Mouse (Mus musculus) heart, embryonic 13.5 days (tissue): ENCODE measurements around the gene Lsm2. TPM values are rescaled to one million over a fixed set of nuclear protein-coding genes. Genes with fewer than 3 reads are reported as not detected.
A peak's percentile ranks its signal among the peaks of the same experiment; 100 is the strongest.
"Not testable (repeated sequence)": the region's sequence is repeated elsewhere in the genome, so short reads cannot be mapped to it uniquely, and the experiment has no call there.

ENCODE experiments used
- ATAC-seq: fragments of 200-750 bp; cut with Nextera tagmentation; 2 replicates; pipeline ENCODE4 v1.8.0; 2017; ENCODE audit warnings: moderate TSS enrichment; ENCODE audit not compliant: insufficient number of reproducible peaks, low FRiP score, low TSS enrichment; ENCODE audit errors: extremely low read depth
- H3K27ac ChIP-seq: fragments of 300-500 bp; sonication (generic); replicated peaks from 2 replicates; pipeline ENCODE4 v1.5.1; 2015; ENCODE audit warnings: moderate library complexity, mild to moderate bottlenecking, inconsistent platforms
- H3K27me3 ChIP-seq: fragments of 300-500 bp; sonication (generic); replicated peaks from 2 replicates; pipeline ENCODE4 v1.6.1; 2015; ENCODE audit warnings: mild to moderate bottlenecking, inconsistent platforms
- H3K36me3 ChIP-seq: fragments of 300-500 bp; sonication (generic); 2 replicates; pipeline ENCODE4 v1.6.1; 2015; ENCODE audit warnings: mild to moderate bottlenecking, inconsistent platforms
- H3K4me1 ChIP-seq: fragments of 300-500 bp; sonication (generic); 2 replicates; pipeline ENCODE4 v1.6.1; 2015; ENCODE audit warnings: inconsistent platforms
- H3K4me2 ChIP-seq: fragments of 300-500 bp; sonication (generic); 2 replicates; pipeline ENCODE4 v1.6.1; 2015; ENCODE audit warnings: inconsistent platforms, mild to moderate bottlenecking, moderate library complexity
- H3K4me3 ChIP-seq: fragments of 300-500 bp; sonication (generic); 2 replicates; pipeline ENCODE4 v1.5.1; 2015; ENCODE audit warnings: moderate library complexity, mild to moderate bottlenecking, inconsistent platforms
- H3K9ac ChIP-seq: fragments of 300-500 bp; sonication (generic); 2 replicates; pipeline ENCODE4 v1.6.1; 2015; ENCODE audit warnings: inconsistent platforms, mild to moderate bottlenecking, moderate library complexity
- H3K9me3 ChIP-seq: fragments of 300-500 bp; sonication (generic); 2 replicates; pipeline ENCODE4 v1.6.1; 2016; ENCODE audit warnings: inconsistent platforms
- WGBS: fragments of 180-500 bp; shearing (Covaris S2); methylation state at CpG from one replicate; pipeline ENCODE4 v1.1.7; 2015; ENCODE audit warnings: mixed read lengths; 5-methylcytosine and 5-hydroxymethylcytosine counted together
- polyA plus RNA-seq: library from polyadenylated mRNA; unstranded; fragments of >200 nt; fragmentation: Nextera tagmentation; extraction: Ambion mirVana; gene quantifications from 2 replicates; pipeline ENCODE4 v1.2.1, GENCODE M21; 2015

Lsm2 gene
- polyA plus RNA-seq, 1 experiment from 2014 or later, result 145 TPM

DNA sequence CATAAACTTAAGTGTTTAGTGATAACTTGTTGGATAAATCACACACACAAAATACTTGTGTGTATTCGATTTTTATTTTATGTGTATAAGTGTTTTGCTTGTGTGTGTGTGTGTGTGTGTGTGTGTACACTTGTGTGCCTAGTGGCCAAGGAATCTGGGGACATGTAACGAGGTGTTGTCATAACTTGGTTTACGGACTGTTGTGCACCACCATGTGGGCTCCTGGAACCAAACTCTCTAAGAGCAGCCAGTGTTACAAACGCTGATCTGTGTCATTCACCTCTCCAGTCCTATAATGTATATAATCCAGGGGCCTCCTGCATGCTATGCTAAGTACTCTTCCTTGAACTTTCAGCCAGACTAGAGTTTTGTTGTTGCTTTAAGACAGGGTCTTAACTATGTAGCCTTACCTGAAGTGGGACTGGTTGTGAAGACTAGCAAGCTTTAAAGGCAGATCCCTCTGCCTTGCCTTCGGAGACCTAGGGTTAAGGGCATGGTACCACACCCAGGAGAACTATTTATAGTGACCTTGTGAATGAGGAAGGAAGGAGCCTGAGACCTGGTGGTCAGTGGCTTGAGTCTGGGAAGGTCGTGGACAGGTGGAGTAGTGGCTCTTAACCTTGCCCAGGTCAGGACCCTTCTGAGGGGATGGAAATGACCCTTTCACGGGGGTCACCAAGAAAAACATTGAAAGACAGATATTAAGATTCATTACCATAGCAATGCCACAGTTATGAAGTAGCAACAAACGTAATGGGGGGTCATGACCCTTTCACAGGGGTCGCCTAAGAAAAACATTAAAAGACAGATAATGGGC is 21.6 kb downstream of the Lsm2 start:
- H3K36me3 ChIP-seq, result peaks cover 58% of the 10 kb centered on the region
- H3K27me3 ChIP-seq, result no peaks in the 10 kb centered on the region
- H3K4me2 ChIP-seq, result peak overlapping the region; percentile 100
- WGBS, result 61% methylated on average over 9 of the region's 9 CpGs
- H3K9me3 ChIP-seq, result no peaks in the 10 kb centered on the region
- H3K9ac ChIP-seq, result peak overlapping the region; percentile 99
- peaks cover 45% of the 10 kb centered on the region for H3K4me1 ChIP-seq
- H3K4me3 ChIP-seq, result peak overlapping the region; percentile 93
- ATAC-seq, result no peak
- no peak overlapping the region for H3K27ac ChIP-seq

DNA sequence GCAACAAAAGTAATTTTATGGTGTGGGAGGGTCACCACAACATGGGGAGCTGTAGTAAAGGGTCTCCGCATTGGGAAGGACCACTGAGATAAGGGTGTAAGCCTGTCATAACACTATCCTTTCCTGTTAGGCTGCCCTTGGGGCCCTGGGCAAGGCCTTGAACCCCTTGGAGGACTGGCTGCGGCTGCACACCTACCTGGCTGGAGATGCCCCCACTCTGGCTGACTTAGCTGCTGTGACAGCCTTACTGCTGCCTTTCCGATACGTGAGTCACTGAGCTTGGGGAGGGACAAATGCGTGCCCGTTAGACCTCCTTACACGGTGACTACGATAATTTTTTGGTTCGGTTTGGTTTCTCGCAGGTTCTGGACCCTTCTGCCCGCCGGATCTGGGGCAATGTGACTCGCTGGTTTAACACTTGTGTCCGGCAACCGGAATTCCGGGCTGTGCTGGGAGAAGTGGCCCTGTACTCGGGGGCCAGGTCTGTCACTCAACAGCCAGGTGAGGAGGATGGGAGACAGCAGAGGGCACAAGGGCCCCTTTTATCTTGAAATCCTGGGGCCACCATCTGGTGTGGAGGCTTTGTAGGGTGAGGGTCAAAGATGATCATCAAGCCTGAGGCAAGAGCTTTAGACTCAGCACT is 22.5 kb downstream of the Lsm2 start:
- Histone ChIP-seq H3K9ac (peak overlapping the region; percentile 40), H3K27ac (no peak overlapping the region), H3K27me3 (no peaks in the 10 kb centered on the region), H3K36me3 (peaks cover 58% of the 10 kb centered on the region), H3K4me3 (no peak overlapping the region), H3K4me2 (no peak overlapping the region), H3K9me3 (no peaks in the 10 kb centered on the region), H3K4me1 (peaks cover 35% of the 10 kb centered on the region)
- 89% methylated on average over 17 of the region's 17 CpGs for WGBS
- no peak for ATAC-seq

DNA sequence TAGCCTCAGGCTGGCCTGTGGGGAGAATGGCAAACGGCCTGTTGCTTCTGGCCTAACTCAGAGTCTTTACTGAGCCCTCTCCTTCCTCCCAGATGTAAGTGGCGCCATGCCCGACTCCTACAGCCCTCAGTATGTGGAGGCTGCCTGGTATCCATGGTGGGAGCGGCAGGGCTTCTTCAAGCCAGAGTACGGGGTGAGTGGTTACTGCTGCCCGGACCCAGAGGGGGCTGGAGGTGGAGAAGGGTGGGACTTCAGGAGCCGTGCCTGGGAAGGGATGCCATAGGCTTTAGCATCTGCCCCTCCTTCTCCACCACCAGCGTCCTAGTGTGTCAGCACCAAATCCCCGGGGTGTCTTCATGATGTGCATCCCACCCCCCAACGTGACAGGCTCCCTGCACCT is 23.5 kb downstream of the Lsm2 start:
- Histone ChIP-seq H3K9me3 (no peaks in the 10 kb centered on the region), H3K9ac (no peak overlapping the region), H3K4me1 (peaks cover 26% of the 10 kb centered on the region), H3K27ac (no peak overlapping the region), H3K4me2 (no peak overlapping the region), H3K27me3 (no peaks in the 10 kb centered on the region), H3K36me3 (peaks cover 67% of the 10 kb centered on the region), H3K4me3 (no peak overlapping the region)
- 93% methylated on average over 10 of the region's 10 CpGs for WGBS
- ATAC-seq, result no peak

DNA sequence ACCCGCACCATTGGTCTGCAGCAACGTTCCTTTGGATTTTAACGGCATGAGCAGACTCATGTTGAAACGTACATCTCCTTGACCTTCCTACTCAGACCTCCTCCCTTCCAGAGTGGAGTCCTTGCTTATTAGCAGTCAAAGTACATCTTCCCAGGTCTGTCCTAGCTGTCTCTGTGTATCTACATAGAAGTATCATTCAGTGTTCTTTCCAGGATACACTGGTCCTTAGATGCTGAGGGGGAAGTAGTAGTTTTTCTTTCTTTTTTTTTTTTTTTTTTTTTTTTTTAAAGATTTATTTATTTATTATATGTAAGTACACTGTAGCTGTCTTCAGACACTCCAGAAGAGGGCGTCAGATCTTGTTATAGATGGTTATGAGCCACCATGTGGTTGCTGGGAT is 24.2 kb downstream of the Lsm2 start:
- WGBS, result 89% methylated on average over 4 of the region's 5 CpGs
- not testable (repeated sequence) for H3K4me3 ChIP-seq, H3K27me3 ChIP-seq, ATAC-seq, H3K27ac ChIP-seq, H3K9me3 ChIP-seq, H3K4me2 ChIP-seq, H3K9ac ChIP-seq
- H3K4me1 ChIP-seq, result peaks cover 25% of the 10 kb centered on the region
- H3K36me3 ChIP-seq, result peaks cover 74% of the 10 kb centered on the region

DNA sequence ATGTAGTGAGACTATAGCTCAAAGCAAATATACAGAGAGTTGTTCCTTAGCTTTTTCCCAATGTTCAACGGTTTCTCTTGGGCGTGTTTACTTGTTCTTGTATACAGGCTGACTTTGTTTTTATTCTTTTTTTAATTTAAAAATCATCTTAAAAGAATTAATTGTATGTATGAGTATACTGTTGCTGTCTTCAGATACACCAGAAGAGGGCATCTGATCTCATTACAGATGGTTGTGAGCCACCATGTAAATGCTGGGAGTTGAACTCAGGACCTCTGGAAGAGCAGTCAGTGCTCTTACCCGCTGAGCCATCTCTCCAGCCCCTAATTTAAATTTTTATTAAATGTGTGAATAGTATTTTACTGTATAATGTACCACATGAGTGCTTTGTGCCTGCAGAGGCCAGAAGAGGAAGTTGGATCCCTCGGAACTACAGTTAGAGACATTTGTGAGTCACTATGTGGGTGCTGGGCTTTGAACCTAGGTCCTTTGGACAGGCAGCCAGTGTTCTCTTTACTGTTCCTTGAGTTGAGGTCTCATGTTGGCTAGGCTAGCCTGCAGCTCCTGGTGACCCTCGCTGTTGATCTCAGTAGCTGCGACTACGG is 25.8 kb downstream of the Lsm2 start:
- Histone ChIP-seq H3K9ac (no peak overlapping the region), H3K4me2 (no peak overlapping the region), H3K36me3 (peaks cover 90% of the 10 kb centered on the region), H3K27me3 (no peaks in the 10 kb centered on the region), H3K9me3 (no peaks in the 10 kb centered on the region), H3K4me3 (no peak overlapping the region), H3K4me1 (peaks cover 14% of the 10 kb centered on the region), H3K27ac (no peak overlapping the region)
- 94% methylated on average over 7 of the region's 7 CpGs for WGBS
- ATAC-seq, result no peak

DNA sequence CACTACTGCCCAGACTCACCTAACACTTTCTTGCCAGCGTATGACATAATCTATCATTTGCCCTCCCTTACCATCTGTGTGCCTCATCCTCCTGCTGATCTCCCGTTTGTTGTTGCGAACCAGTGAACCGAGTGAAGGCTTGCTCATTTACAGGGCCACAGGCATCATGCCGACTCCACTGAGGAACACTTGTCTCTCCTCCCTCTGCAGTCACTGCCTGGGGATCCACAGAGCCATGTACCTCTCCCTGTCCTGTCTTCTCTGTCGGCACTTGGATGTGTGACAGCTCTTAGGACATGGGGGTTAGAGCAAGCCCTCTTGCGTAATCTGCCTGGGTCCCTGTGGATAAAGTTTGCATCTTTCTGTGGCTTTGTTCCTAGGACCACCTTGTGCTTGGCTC is 27.9 kb downstream of the Lsm2 start:
- Histone ChIP-seq H3K4me1 (no peaks in the 10 kb centered on the region), H3K27ac (no peak overlapping the region), H3K4me3 (no peak overlapping the region), H3K9me3 (no peaks in the 10 kb centered on the region), H3K36me3 (peaks cover 99% of the 10 kb centered on the region), H3K4me2 (no peak overlapping the region), H3K27me3 (no peaks in the 10 kb centered on the region), H3K9ac (no peak overlapping the region)
- 95% methylated on average over 7 of the region's 7 CpGs for WGBS
- ATAC-seq, result no peak

DNA sequence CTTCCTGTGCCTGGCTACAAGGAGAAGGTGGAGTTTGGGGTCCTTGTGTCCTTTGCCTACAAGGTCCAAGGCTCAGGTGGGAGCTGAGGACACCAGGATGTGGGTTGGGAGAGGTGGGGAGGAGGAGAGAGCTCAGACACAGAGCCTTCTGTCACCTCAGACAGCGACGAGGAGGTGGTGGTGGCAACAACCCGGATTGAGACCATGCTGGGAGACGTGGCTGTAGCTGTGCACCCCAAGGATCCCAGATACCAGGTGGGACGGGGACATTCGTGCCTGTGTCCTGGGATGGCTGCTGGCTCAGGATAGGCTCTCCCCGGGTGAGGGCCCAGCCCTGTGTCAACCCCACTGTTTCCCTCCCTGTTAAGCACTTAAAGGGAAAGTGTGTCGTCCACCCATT is 29.8 kb downstream of the Lsm2 start:
- H3K27me3 ChIP-seq, result no peaks in the 10 kb centered on the region
- no peak for ATAC-seq
- no peak overlapping the region for H3K9ac ChIP-seq
- WGBS, result 93% methylated on average over 8 of the region's 8 CpGs
- H3K4me3 ChIP-seq, result no peak overlapping the region
- H3K36me3 ChIP-seq, result peaks cover 100% of the 10 kb centered on the region
- no peak overlapping the region for H3K27ac ChIP-seq
- no peaks in the 10 kb centered on the region for H3K9me3 ChIP-seq
- H3K4me2 ChIP-seq, result no peak overlapping the region
- peaks cover 10% of the 10 kb centered on the region for H3K4me1 ChIP-seq

DNA sequence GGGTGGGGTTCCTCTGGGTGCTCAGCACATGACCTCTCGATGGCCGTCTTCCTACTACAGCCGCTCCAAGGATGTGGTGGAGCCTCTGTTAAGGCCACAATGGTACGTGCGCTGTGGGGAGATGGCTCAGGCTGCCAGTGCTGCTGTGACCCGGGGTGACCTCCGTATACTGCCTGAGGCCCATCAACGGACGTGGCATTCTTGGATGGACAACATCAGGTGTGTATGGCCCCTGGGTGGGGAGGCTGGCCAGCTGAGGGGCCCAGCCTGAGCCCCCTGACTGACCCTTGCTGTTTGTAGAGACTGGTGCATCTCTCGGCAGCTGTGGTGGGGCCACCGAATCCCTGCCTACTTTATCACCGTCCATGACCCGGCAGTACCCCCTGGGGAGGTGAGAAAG is 30.8 kb downstream of the Lsm2 start:
- no peak overlapping the region for H3K27ac ChIP-seq
- H3K9me3 ChIP-seq, result no peaks in the 10 kb centered on the region
- H3K27me3 ChIP-seq, result no peaks in the 10 kb centered on the region
- no peak overlapping the region for H3K4me3 ChIP-seq
- no peak overlapping the region for H3K9ac ChIP-seq
- no peak overlapping the region for H3K4me2 ChIP-seq
- 81% methylated on average over 13 of the region's 13 CpGs for WGBS
- H3K36me3 ChIP-seq, result peaks cover 90% of the 10 kb centered on the region
- no peak for ATAC-seq
- H3K4me1 ChIP-seq, result peaks cover 16% of the 10 kb centered on the region

DNA sequence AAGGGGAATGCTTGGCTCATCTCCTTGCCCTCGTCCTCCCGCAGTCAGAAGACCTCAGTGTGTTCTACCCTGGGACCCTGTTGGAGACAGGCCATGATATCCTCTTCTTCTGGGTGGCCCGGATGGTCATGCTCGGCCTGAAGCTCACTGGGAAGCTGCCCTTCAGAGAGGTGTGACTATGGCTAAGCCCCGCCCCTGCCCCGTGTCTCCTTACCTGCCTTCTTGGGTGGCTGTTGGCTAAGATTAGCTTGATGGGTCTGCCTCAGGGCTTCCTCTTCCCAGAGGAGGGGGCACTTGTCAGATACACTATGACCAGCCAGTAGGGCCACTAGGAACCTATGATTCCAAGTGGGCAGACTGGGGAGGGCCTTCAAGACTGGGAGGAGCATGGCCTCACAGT is 31.6 kb downstream of the Lsm2 start:
- no peak for ATAC-seq
- H3K36me3 ChIP-seq, result peaks cover 82% of the 10 kb centered on the region
- no peak overlapping the region for H3K27ac ChIP-seq
- no peak overlapping the region for H3K9ac ChIP-seq
- no peak overlapping the region for H3K4me3 ChIP-seq
- 75% methylated on average over 6 of the region's 6 CpGs for WGBS
- no peak overlapping the region for H3K4me2 ChIP-seq
- no peaks in the 10 kb centered on the region for H3K9me3 ChIP-seq
- H3K27me3 ChIP-seq, result no peaks in the 10 kb centered on the region
- peaks cover 16% of the 10 kb centered on the region for H3K4me1 ChIP-seq

DNA sequence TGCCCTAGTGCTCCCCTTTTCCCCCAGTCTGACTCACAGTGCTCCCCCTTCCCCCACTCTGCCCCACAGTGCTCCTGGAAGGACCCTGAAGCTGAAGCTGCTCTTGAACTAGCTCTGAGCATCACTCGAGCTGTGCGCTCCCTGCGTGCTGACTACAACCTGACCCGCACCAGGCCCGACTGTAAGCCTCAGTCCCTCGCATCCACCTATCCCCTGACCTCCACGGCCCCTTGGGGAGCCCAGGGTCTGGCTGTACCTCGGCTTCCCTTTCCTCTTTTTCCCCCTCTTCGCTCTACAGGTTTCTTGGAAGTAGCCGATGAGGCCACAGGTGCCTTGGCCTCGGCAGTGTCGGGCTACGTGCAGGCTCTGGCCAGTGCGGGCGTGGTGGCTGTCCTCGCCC is 33.6 kb downstream of the Lsm2 start:
- Histone ChIP-seq H3K4me1 (peaks cover 16% of the 10 kb centered on the region), H3K27me3 (peaks cover 4% of the 10 kb centered on the region; the same call in 1 of the 2 replicates), H3K36me3 (peaks cover 61% of the 10 kb centered on the region), H3K9me3 (no peaks in the 10 kb centered on the region), H3K4me3 (no peak overlapping the region), H3K4me2 (no peak overlapping the region), H3K9ac (no peak overlapping the region), H3K27ac (no peak overlapping the region)
- ATAC-seq, result no peak
- 87% methylated on average over 16 of the region's 16 CpGs for WGBS

DNA sequence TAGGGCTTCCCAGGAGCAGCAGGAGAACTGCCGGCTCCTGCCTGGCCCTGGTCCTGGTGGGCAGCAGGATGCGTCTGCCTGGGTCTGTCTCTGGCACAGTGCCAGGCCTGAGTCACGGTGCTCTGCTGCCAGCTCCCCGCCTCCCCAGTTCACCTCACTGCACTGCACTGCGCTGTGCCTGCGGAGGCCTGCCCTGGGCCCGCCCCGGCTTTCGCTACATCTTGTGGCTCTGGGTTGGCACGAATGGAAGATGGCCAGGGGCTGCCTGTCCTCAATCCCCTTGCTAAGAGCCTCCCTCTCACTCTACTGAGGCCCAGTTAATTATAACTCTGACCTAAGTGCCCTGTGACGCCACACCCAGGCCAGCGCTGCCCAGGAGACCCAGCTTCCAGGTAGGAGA is 34.7 kb downstream of the Lsm2 start, which contains the start of gene Vwa7:
Vwa7 (plus strand) TSS at position 204 of the 400 bp plus-strand sequence.
- Histone ChIP-seq H3K27me3 (peaks cover 4% of the 10 kb centered on the region; the same call in 1 of the 2 replicates), H3K36me3 (peaks cover 50% of the 10 kb centered on the region), H3K9me3 (no peaks in the 10 kb centered on the region), H3K27ac (peak within 1 kb of the TSS; percentile 41; the same call in 1 of the 2 replicates), H3K4me3 (no peak within 1 kb of the TSS), H3K4me2 (no peak within 1 kb of the TSS), H3K4me1 (peaks cover 24% of the 10 kb centered on the region), H3K9ac (peak within 1 kb of the TSS; percentile 64)
- no peak for ATAC-seq
- 42% methylated on average over 12 of the region's 12 CpGs for WGBS
